Mouse (Mus musculus) right cerebral cortex, postnatal 10 days (tissue): Measurements from ENCODE around the gene Znrf4.

Experiments
- DNase-seq, 2 experiments: peaks; one replicate each; pipeline ENCODE4 v3.0.0; 2021; ENCODE audit warnings: low spot score in 2 of 2

The Znrf4 gene

DNA sequence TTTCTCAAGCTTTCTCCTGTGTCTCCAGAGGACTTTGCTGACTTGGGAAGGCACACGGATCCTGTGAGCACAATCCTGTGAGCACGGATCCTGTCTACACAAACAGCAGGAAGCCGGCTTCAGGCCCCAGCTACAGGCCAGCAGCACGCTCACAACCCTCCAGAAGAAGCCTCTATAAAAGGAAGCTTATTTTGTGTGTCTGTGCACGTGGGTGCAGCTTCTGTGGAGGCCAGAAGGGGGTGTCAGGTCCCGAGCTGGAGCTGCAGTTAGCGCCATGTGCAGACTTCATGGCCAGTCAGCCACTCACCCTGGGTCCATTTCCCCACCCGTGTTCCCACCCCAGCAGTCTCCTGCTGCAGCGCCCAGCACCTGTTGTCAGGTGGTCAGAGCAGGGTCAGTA, 43.9 kb downstream of the Znrf4 start:
- DNase-seq = peak in 1 of 2 experiments; percentile 34

DNA sequence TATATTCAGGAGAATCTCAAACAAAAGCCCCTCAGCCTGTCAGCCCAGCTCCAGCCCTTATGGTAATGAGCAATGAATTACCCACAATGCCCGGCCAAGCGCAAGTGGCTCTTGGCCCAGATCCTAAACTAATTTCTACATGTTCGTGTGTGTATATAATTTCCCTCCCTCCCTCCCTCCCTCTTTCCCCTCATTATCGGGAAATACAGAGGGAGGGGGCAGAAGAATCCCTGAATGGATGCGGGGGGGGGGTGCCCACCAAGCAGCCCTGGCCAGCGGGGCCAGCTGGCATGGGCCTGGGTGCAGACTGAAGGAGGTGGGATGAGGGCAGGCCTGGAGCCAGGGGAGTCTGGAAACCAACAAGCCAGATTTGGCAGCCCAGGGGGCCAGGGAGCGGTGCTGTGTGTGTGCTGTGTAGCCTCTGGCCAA, 44.8 kb downstream of the Znrf4 start:
- DNase-seq = peak; percentile 88 to 90

DNA sequence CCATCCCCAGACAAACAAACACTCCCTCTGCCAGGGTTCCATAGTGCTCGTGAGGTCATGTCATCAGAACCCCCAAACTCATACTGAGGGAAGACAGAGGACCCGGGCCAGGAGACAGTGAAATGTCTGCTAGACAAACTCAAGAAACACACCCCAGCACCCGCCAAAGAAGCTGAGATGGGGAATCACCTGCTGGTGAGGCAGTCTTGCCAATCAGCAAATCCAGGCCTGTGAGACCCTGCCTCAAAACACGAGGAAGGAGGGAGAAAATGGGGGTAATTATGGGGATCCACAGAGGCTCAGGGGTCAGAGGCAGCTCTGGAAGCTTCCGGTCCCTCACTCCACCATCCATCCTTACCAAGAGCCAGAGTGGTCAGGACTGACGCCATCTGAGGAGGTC, 45.5 kb downstream of the Znrf4 start:
- DNase-seq = no peak

DNA sequence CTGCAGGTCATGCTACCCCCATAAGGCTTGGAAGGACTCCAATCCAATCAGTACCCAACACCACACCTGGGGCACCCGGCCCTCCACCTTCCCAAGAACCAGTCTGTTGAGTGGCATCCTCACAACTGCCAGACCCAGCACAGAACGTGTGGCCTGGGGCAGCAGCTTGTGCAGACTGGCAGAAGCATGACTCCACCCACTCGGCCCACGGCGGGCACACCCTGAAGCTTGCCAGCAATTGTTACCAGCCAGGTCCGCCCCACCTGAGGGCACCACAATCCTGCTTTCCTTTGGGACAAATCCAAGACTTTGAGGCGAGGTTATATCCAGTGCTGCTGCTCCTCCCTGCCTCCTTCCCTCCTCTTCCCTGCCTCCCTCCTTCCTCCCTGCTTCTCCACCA, 47.4 kb downstream of the Znrf4 start:
- DNase-seq = no peak

DNA sequence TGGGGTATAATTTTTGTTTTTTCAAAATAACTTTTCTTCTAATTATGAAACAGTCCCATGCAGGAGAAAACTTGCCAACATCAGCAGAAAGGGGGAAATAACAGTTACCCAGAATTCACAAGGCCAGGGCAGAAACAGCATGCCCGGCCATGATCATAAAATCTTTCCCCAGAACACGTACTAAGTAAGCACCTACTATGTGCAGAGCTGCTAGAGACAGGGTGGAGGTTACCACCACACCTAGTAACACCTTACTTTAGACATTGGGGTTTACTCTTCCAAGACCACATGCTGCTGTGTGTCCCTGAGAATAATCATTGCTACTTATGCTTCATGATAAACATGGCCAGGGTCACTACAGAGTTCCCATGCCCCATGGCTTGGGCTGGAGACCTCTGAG, 47.9 kb downstream of the Znrf4 start:
- DNase-seq = no peak

DNA sequence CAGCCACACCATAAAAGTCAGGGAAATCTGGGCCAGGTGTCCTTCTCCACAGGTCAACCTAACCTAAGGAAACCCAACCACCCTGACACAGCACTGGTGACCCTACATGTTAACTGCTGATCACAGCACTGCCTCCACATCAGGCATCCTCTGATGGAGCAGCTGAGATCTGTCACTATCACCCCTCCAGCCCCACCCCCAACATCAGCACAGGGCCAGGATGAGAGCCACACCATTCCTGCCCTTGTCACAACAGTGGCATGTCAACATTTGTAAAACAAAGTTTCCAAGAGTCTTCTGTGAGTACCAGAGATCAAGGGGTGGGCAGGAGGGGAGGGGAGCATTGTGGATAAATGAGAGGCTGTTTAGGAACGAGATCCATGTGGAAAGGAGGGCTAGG, 48.7 kb downstream of the Znrf4 start:
- DNase-seq = no peak

DNA sequence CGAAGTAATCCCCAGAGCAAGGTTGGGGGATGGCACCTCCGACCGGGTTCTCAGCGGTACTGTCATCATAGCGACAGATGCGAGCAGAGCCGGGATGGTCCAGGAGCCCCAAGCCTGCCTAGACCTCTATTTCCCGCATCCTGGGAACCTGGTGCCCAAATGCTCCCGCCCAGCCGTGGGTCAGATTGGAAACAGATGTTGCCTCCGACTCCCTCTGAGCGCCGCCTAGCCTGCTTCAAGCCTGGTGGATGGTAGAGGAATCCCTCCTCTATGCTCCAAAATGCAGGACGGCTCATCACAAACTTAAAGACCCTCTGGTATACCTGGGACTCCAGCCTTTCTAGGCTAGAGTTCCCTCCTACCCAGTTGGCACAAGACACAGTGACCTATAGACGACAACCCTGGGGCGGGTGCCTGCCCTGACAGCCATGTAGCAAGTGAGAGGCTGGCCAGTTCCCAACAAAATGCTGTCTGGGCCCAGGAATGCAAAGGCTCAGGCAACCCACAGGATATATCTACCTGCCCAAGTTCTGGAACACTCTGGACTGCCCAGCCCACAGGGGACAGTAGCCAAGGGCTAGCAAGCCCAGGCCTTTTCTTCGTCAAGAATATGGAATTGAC, 49.3 kb downstream of the Znrf4 start:
- no peak for DNase-seq

DNA sequence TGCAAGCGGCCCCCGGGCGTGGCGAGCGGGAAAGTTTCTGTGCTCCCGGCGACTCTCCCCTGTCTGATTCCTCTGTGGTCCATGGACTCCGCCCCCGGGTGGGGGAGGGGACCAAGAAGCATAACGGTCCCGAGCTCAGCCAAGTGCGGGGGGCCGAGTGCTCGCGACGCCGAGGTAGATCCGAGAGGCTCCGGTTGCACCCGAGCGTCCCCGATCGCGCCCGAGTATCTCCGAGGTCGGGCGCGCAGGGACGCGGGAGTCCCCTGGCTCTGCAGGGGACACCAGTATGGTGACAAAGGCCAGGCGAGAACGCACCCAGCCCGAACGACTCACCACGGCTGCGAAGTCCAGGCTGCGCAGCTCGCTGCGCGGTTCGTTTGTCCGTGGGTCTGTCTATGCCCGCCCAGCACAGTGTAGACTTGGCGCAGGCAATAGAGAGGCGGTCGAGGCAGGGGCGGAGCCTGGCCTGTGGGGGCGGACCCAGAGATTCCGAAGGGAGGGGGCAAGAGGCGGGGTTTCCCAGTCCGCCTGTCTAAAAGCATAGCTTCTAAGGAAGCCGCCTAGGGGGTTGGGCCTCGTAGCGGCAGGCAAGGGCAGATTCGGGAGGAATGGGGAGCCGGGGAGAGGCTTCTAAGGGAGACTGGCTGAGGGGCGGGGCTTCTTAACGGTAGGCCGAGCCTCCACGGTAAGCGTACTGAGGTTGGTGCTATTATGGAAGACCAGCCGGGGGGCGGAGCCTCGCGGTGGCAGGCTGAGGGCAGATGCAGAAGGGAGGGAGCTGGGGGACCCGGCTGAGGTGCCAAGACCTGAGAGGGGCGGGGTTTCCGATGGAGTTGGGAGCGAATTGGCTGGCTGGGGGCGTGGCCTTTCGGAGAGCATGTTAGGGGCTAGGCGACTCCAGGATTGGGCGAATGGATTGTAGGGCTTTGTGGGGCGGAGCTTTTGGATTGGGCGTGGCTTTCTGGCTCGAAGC, 50.2 kb downstream of the Znrf4 start:
- peak; percentile 98 for DNase-seq
